Mouse (Mus musculus) heart, adult 2 months (tissue): ENCODE results near the gene Pde4d. TPM values are rescaled to one million over a fixed set of nuclear protein-coding genes. Genes with fewer than 3 reads are reported as not detected.

ENCODE experiments used
- DNase-seq, 2 experiments: peaks; one replicate each; pipeline ENCODE4 v3.0.0; 2021
- H3K27ac ChIP-seq: fragments of 200-600 bp; 2 replicates; pipeline ENCODE4 v1.8.1; 2022
- H3K27me3 ChIP-seq: fragments of 200-500 bp; 2 replicates; pipeline ENCODE4 v1.6.1; 2012; ENCODE audit warnings: mild to moderate bottlenecking, low read length, inconsistent platforms, mixed read lengths; ENCODE audit not compliant: control insufficient read depth, insufficient read depth
- H3K36me3 ChIP-seq: fragments of 200-500 bp; 2 replicates; pipeline ENCODE4 v1.6.1; 2012; ENCODE audit warnings: low read length, inconsistent platforms; ENCODE audit not compliant: control insufficient read depth, insufficient read depth
- H3K4me1 ChIP-seq: fragments of 200-500 bp; 2 replicates; pipeline ENCODE4 v1.6.1; 2011; ENCODE audit warnings: low read length; ENCODE audit not compliant: control insufficient read depth, insufficient read depth
- H3K4me3 ChIP-seq: fragments of 200-600 bp; 2 replicates; pipeline ENCODE4 v1.8.1; 2022
- H3K79me2 ChIP-seq: fragments of 200-500 bp; replicated peaks from 2 replicates; pipeline ENCODE4 v1.6.1; 2012; ENCODE audit warnings: mild to moderate bottlenecking, inconsistent platforms, low read length, moderate library complexity, mixed read lengths; ENCODE audit not compliant: control insufficient read depth, insufficient read depth
- H3K9ac ChIP-seq: fragments of 200-500 bp; 2 replicates; pipeline ENCODE4 v1.6.1; 2012; ENCODE audit warnings: low read depth, mild to moderate bottlenecking, control low read depth, inconsistent platforms, low read length, mixed read lengths
- CTCF ChIP-seq: fragments of 200-600 bp; IDR thresholded peaks from 2 replicates; pipeline ENCODE4 v1.8.1; 2022; ENCODE audit warnings: antibody characterized with exemption, mild to moderate bottlenecking, moderate library complexity
- EP300 ChIP-seq: fragments of 200-500 bp; IDR thresholded peaks from 2 replicates; pipeline ENCODE4 v1.6.1; 2011; ENCODE audit warnings: low read depth, low read length, control low read depth; ENCODE audit not compliant: insufficient read depth
- POLR2A ChIP-seq: fragments of 200-500 bp; IDR thresholded peaks from 2 replicates; pipeline ENCODE4 v1.6.1; 2011; ENCODE audit warnings: mild to moderate bottlenecking, low read depth, low read length, control low read depth; ENCODE audit not compliant: insufficient read depth
- WGBS: fragments of 180-500 bp; shearing (Covaris S2); methylation state at CpG from one replicate; pipeline ENCODE4 v1.1.7; 2018; 5-methylcytosine and 5-hydroxymethylcytosine counted together
- intact Hi-C: fragments of 180-260 bp; cut with DNase I; formaldehyde crosslinking; loops from one replicate; pipeline ENCODE4 v1.15.1; 2025
- polyA plus RNA-seq: library from polyadenylated mRNA; depleted of rRNA; stranded (reverse); fragments of >200 nt; gene quantifications from 2 replicates; pipeline ENCODE4 v1.2.3, GENCODE M21; 2012
- total RNA-seq, 2 experiments: library from RNA; stranded (reverse); gene quantifications; 2 replicates each; pipeline ENCODE4 v1.2.3; 2021

Pde4d gene
- total and polyA plus RNA-seq, 3 experiments, result 11.5 to 40.1 (median 38.1) TPM

- 73% methylated on average over 12 of the region's 12 CpGs for WGBS
- Histone ChIP-seq H3K79me2 (no peaks in the 10 kb centered on the region), H3K27me3 (no peaks in the 10 kb centered on the region), H3K4me1 (no peaks in the 10 kb centered on the region), H3K4me3 (no peak overlapping the region), H3K36me3 (no peaks in the 10 kb centered on the region), H3K9ac (no peak overlapping the region), H3K27ac (no peak overlapping the region)
- TF ChIP-seq EP300 (no peak), CTCF (peak; percentile 82)
- intact Hi-C loops, result loop anchor here (2.0 to 5.0 kb wide), 2 partner anchors 50 to 179 kb away; no protein-coding TSS in a partner anchor
- no peak for DNase-seq
These were observed 1108.9 kb downstream of the Pde4d start for GRCm38 (mm10) chr13:109558341-109559257.

GRCm38 (mm10) chr13:109560261-109560660, 1110.5 kb downstream of the Pde4d start:
- no peaks in the 10 kb centered on the region for H3K27me3 ChIP-seq
- TF ChIP-seq POLR2A, result no peak
- no peak for TF ChIP-seq EP300
- TF ChIP-seq CTCF, result no peak
- H3K36me3 ChIP-seq, result no peaks in the 10 kb centered on the region
- H3K79me2 ChIP-seq, result no peaks in the 10 kb centered on the region
- H3K4me3 ChIP-seq, result no peak overlapping the region
- WGBS, result 73% methylated on average over 4 of the region's 4 CpGs
- no peak overlapping the region for H3K9ac ChIP-seq
- no peak overlapping the region for H3K27ac ChIP-seq
- H3K4me1 ChIP-seq, result no peaks in the 10 kb centered on the region
- no peak for DNase-seq
- intact Hi-C loops, result no loop called here

DNA sequence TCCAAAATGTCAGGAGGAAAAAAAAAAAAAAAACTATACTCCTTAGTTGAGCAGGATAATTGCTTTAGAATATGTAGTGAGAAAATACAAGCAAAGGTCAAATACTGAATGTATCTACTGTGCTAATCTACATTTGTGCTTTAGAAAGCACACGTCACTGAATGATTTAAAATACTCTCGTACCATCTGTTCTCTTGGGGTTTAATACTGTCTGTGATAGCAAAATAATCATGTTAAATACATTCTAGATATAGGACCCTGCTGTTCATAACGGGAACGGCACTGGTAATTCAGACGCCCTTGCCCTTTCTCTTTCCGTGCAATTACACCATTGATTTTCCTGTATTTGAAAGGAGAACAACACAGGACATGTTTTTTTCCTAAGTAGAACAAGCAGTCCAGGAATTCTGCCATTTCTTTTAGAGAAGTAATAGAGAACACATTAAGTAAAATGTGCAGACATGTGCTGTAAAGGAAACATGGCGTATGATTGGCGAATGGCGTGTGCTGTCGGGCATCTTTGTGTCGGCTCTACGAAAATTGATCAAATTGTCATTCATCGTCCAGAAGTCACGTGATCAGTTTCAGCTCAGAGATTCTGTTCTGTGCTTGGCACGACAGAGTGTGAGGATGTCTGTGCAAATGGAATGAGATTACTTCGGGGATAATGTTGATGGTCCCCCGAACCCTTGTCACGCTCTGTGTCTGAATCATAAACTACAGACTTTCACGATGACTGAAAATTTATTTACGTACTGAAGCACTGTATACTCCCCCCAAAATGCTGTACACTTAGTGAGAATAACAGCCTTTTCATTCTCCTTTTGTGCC, 1119.1 kb downstream of the Pde4d start:
- WGBS, result 91% methylated on average over 20 of the region's 20 CpGs
- H3K79me2 ChIP-seq, result no peaks in the 10 kb centered on the region

GRCm38 (mm10) chr13:109569491-109569890, 1119.7 kb downstream of the Pde4d start:
- intact Hi-C loops, result no loop called here
- H3K27me3 ChIP-seq, result no peaks in the 10 kb centered on the region
- 72% methylated on average over 5 of the region's 5 CpGs for WGBS
- no peaks in the 10 kb centered on the region for H3K4me1 ChIP-seq
- no peak overlapping the region for H3K4me3 ChIP-seq
- H3K79me2 ChIP-seq, result no peaks in the 10 kb centered on the region
- no peak for DNase-seq
- no peak overlapping the region for H3K9ac ChIP-seq
- H3K27ac ChIP-seq, result no peak overlapping the region
- H3K36me3 ChIP-seq, result no peaks in the 10 kb centered on the region
- TF ChIP-seq EP300 (no peak), POLR2A (no peak), CTCF (no peak)

More for the DNA sequence above, 1119.1 kb downstream of the Pde4d start:
- no peak overlapping the region for H3K4me3 ChIP-seq
- no peak for DNase-seq
- H3K27me3 ChIP-seq, result no peaks in the 10 kb centered on the region
- intact Hi-C loops, result no loop called here
- no peaks in the 10 kb centered on the region for H3K4me1 ChIP-seq
- H3K27ac ChIP-seq, result no peak overlapping the region
- no peaks in the 10 kb centered on the region for H3K36me3 ChIP-seq
- no peak overlapping the region for H3K9ac ChIP-seq
- no peak for TF ChIP-seq EP300
- TF ChIP-seq POLR2A, result no peak
- no peak for TF ChIP-seq CTCF

DNA sequence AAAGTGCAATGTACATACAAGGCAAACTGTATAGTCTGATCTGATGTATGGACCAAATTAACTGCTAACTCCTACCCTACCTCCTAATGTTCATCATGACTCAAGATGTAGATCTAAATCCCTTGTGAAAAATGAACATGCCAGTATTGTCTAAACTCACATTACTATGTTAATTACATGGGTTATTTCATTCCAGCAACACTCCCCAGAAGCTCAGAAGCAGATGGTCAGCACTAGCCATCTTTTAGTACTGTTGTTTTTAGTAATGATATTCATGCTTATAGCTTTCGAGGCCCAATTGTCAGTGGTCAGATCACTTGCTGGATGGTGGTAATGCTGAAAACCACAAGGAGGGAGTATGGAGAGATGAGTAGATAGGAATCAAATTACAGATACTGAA, 1127.0 kb downstream of the Pde4d start:
- H3K27ac ChIP-seq, result no peak overlapping the region
- WGBS, result 92% methylated on average over 1 of the region's 1 CpGs
- H3K36me3 ChIP-seq, result no peaks in the 10 kb centered on the region
- TF ChIP-seq CTCF (no peak), EP300 (no peak), POLR2A (no peak)
- no peak overlapping the region for H3K9ac ChIP-seq
- DNase-seq, result no peak
- intact Hi-C loops, result no loop called here
- no peaks in the 10 kb centered on the region for H3K79me2 ChIP-seq
- H3K4me3 ChIP-seq, result no peak overlapping the region
- H3K4me1 ChIP-seq, result no peaks in the 10 kb centered on the region
- H3K27me3 ChIP-seq, result no peaks in the 10 kb centered on the region
